Mouse (Mus musculus) WW6 (cell line): ENCODE results near the gene Grb14.

Experiments
- DNase-seq: peaks from one replicate; pipeline ENCODE4 v3.0.0-alpha.2; 2013; ENCODE audit warnings: low read depth, low spot score

Gene Grb14

GRCm38 (mm10) chr2:64878275-64878674 lies 146.5 kb downstream of the Grb14 start:
- DNase-seq, result no peak
